Mouse (Mus musculus) ES-E14 (cell line): Measurements from ENCODE around the gene Ddx41. TPM values are rescaled to one million over a fixed set of nuclear protein-coding genes. Genes with fewer than 3 reads are reported as not detected.

Experiments
- DNase-seq: peaks from one replicate; pipeline ENCODE4 v3.0.0-alpha.2; 2013; ENCODE audit warnings: low read depth, low spot score
- H3K27ac ChIP-seq: 2 replicates; pipeline ENCODE4 v1.5.1; 2012; ENCODE audit warnings: low read depth, mild to moderate bottlenecking, low read length, moderate library complexity, mixed read lengths; ENCODE audit not compliant: poor library complexity, insufficient read depth, severe bottlenecking
- H3K36me3 ChIP-seq: 2 replicates; pipeline ENCODE4 v1.6.1; 2012; ENCODE audit warnings: mild to moderate bottlenecking, low read length, moderate library complexity, mixed read lengths; ENCODE audit not compliant: control insufficient read depth, poor library complexity, insufficient read depth, severe bottlenecking
- H3K4me1 ChIP-seq, 2 experiments: fragments of 150-350 bp in 1 of 2; sonication (generic) in 1 of 2; 2 replicates each; pipeline ENCODE4 v1.6.1; 2012; ENCODE audit warnings: low read length in 2 of 2, mild to moderate bottlenecking in 1 of 2, mixed read lengths in 1 of 2; ENCODE audit not compliant: control insufficient read depth in 2 of 2, insufficient read depth in 2 of 2, poor library complexity in 1 of 2
- H3K4me3 ChIP-seq, 2 experiments: fragments of 150-350 bp in 1 of 2; sonication (generic) in 1 of 2; 2 replicates each; pipeline ENCODE4 v1.5.1; 2012; ENCODE audit warnings: low read length in 2 of 2, low read depth in 1 of 2, mild to moderate bottlenecking in 1 of 2, mixed read lengths in 1 of 2; ENCODE audit not compliant: insufficient read depth in 1 of 2, poor library complexity in 1 of 2, severe bottlenecking in 1 of 2
- H3K9ac ChIP-seq: 2 replicates; pipeline ENCODE4 v1.6.1; 2012; ENCODE audit warnings: low read depth, mild to moderate bottlenecking, low read length, mixed read lengths; ENCODE audit not compliant: poor library complexity, insufficient read depth, severe bottlenecking
- H3K9me3 ChIP-seq: fragments of 150-350 bp; sonication (generic); 2 replicates; pipeline ENCODE4 v1.6.1; 2012; ENCODE audit warnings: low read depth, mild to moderate bottlenecking, low read length; ENCODE audit not compliant: control insufficient read depth, insufficient read depth
- CHD2 ChIP-seq: IDR thresholded peaks from 2 replicates; pipeline ENCODE4 v1.6.1; 2014; ENCODE audit warnings: mild to moderate bottlenecking, low read depth, low read length, inconsistent platforms
- HCFC1 ChIP-seq: IDR thresholded peaks from 2 replicates; pipeline ENCODE4 v1.6.1; 2012; ENCODE audit warnings: low read length, inconsistent platforms, borderline replicate concordance; ENCODE audit not compliant: insufficient read depth
- MAFK ChIP-seq: IDR thresholded peaks from 2 replicates; pipeline ENCODE4 v1.6.1; 2014; ENCODE audit warnings: mild to moderate bottlenecking, low read depth, low read length, inconsistent platforms; ENCODE audit not compliant: insufficient read depth
- ZC3H11A ChIP-seq: IDR thresholded peaks from 2 replicates; pipeline ENCODE4 v1.6.1; 2012; ENCODE audit warnings: low read depth, mild to moderate bottlenecking, inconsistent platforms, low read length, borderline replicate concordance
- ZNF384 ChIP-seq: IDR thresholded peaks from 2 replicates; pipeline ENCODE4 v1.6.1; 2012; ENCODE audit warnings: low read depth, low read length, inconsistent platforms
- in situ Hi-C, 2 experiments: fragments of 600-800 bp; cut with MboI; formaldehyde crosslinking; loops; one replicate each; pipeline ENCODE4 v1.15.1; 2025; ENCODE audit warnings: low sequenced_read_pairs in 2 of 2, inconsistent platforms in 1 of 2; ENCODE audit not compliant: unreplicated experiment in 2 of 2
- total RNA-seq: library from RNA; depleted of rRNA; stranded (reverse); fragments of 300-350 nt; gene quantifications from 2 replicates; pipeline ENCODE4 v1.2.3, GENCODE M21; 2012

Ddx41 gene
- total RNA-seq, 1 experiment: 85.9 TPM

GRCm38 (mm10) chr13:55504390-55504789, 32.1 kb downstream of the Ddx41 start:
- peaks cover 0 to 12% of the 10 kb centered on the region in 2 experiments; a peak in 1 of 4 replicates for H3K4me1 ChIP-seq
- H3K36me3 ChIP-seq: peaks cover 63% of the 10 kb centered on the region
- no peak overlapping the region for H3K4me3 ChIP-seq
- no peak for TF ChIP-seq MAFK
- TF ChIP-seq ZNF384: no peak
- TF ChIP-seq ZC3H11A: no peak
- TF ChIP-seq HCFC1: no peak
- no peak for TF ChIP-seq CHD2
- in situ Hi-C loops: no loop called here
- DNase-seq: no peak
- no peak overlapping the region for H3K27ac ChIP-seq
- H3K9ac ChIP-seq: no peak overlapping the region
- H3K9me3 ChIP-seq: no peaks in the 10 kb centered on the region

DNA sequence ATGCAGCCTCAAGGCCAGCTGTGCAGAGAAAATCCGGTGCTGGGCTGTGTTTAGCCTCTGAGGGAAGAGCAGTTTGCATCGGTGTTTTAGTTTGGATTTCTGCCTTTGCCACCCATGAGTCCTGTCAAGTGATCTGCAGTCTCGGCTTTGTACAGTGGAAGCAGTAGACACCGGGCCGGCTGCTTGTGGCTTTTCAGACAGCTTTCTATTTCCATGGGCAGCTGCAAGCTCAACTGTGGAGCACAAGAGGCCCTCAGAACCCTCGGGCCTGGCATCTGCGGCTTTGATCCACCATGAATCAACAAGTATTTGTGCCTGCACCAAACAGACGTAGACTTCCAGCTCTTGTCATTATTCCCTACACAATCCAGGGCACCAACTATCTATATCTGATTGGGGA, 34.1 kb downstream of the Ddx41 start:
- Histone ChIP-seq H3K4me3 (no peak overlapping the region), H3K27ac (no peak overlapping the region), H3K4me1 (peaks cover 0 to 16% of the 10 kb centered on the region in 2 experiments; a peak in 1 of 4 replicates), H3K36me3 (peaks cover 63% of the 10 kb centered on the region), H3K9me3 (no peaks in the 10 kb centered on the region), H3K9ac (no peak overlapping the region)
- no peak for DNase-seq
- TF ChIP-seq HCFC1: no peak
- in situ Hi-C loops: no loop called here

GRCm38 (mm10) chr13:55500575-55500974, 35.9 kb downstream of the Ddx41 start:
- TF ChIP-seq ZNF384 (no peak), CHD2 (no peak), HCFC1 (no peak), MAFK (no peak), ZC3H11A (no peak)

DNA sequence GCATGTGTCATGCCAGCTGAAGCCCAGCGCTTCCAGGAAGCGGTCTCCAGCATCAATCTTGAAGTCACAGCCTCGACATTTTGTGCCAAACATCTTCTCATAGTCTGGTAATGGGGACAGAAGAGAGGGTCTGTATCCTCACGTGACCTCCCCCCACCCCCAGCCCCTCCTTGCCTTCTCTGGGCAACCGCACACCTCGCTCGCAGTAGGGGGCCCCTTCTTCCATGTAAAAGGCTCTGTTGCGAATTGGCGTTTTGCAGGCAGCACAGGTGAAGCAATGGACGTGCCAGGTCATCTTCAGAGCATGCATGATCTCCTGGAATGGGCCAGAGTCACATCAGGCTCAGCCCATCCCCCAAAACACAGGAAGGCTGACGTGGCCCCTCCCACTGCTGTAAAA, 37.6 kb downstream of the Ddx41 start:
- Histone ChIP-seq H3K9me3 (no peaks in the 10 kb centered on the region), H3K36me3 (peaks cover 34% of the 10 kb centered on the region), H3K4me3 (no peak overlapping the region), H3K27ac (no peak overlapping the region), H3K4me1 (peaks cover 1 to 27% of the 10 kb centered on the region in 2 experiments; a peak in 1 of 4 replicates), H3K9ac (no peak overlapping the region)
- TF ChIP-seq HCFC1 (no peak), MAFK (no peak), ZC3H11A (no peak), CHD2 (no peak), ZNF384 (no peak)
- in situ Hi-C loops: no loop called here
- no peak for DNase-seq

More at GRCm38 (mm10) chr13:55500575-55500974, 35.9 kb downstream of the Ddx41 start:
- H3K4me3 ChIP-seq: no peak overlapping the region
- no peak for DNase-seq
- in situ Hi-C loops: no loop called here
- H3K9ac ChIP-seq: no peak overlapping the region
- H3K36me3 ChIP-seq: peaks cover 49% of the 10 kb centered on the region
- H3K27ac ChIP-seq: no peak overlapping the region
- H3K9me3 ChIP-seq: no peaks in the 10 kb centered on the region
- peaks cover 0 to 20% of the 10 kb centered on the region in 2 experiments; a peak in 1 of 4 replicates for H3K4me1 ChIP-seq

DNA sequence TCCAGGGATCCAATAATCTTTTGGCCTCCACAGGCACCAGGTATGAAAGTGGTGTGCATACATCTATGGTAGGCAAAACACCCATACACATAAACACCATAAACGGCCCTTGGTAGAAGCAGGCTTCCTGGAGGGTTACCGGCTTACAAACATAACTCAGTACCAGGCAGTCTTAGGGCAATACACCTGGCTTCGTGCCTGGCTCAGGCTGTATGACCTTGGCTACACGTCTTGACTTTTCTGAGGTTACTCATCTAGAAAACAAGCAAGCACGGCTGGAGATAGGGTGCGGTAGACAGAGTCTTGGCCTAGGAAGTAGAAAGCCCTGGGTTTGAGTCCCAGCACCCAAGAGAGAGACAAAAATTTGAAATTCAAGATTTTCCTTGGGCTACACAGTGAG, 39.8 kb downstream of the Ddx41 start:
- H3K9ac ChIP-seq: no peak overlapping the region
- H3K4me3 ChIP-seq: no peak overlapping the region
- no peak for DNase-seq
- no peaks in the 10 kb centered on the region for H3K9me3 ChIP-seq
- no peak overlapping the region for H3K27ac ChIP-seq
- no peak for TF ChIP-seq ZC3H11A
- no peak for TF ChIP-seq HCFC1
- no peak for TF ChIP-seq CHD2
- no peak for TF ChIP-seq ZNF384
- no peak for TF ChIP-seq MAFK
- H3K36me3 ChIP-seq: peaks cover 20% of the 10 kb centered on the region; the same call in 1 of the 2 replicates
- H3K4me1 ChIP-seq: peaks cover 1 to 27% of the 10 kb centered on the region in 2 experiments; a peak in 1 of 4 replicates
- in situ Hi-C loops: no loop called here
